Mouse (Mus musculus) MEL (cell line): ENCODE data around the gene Nr2f6. TPM values are rescaled to one million over a fixed set of nuclear protein-coding genes. Genes with fewer than 3 reads are reported as not detected.
A peak's percentile ranks its signal among the peaks of the same experiment; 100 is the strongest.

Experiments
- DNase-seq: peaks from one replicate; pipeline ENCODE4 v3.0.0; 2011; ENCODE audit warnings: low read depth, low spot score
- H3K27ac ChIP-seq: 2 replicates; pipeline ENCODE4 v1.5.1; 2012; ENCODE audit warnings: low read depth, mild to moderate bottlenecking, control low read depth, low read length, moderate library complexity; ENCODE audit not compliant: control insufficient read depth
- H3K27me3 ChIP-seq, 2 experiments: fragments of 150-350 bp in 1 of 2; sonication (generic) in 1 of 2; 2 replicates each; pipeline ENCODE4 v1.6.1; 2012; ENCODE audit warnings: low read length in 2 of 2, mild to moderate bottlenecking in 2 of 2, improper control_type of control experiment in 1 of 2, moderate library complexity in 1 of 2; ENCODE audit not compliant: insufficient read depth in 2 of 2, control insufficient read depth in 1 of 2
- H3K36me3 ChIP-seq, 2 experiments: 2 replicates each; pipeline ENCODE4 v1.6.1; 2012 to 2014; ENCODE audit warnings: low read length in 2 of 2, improper control_type of control experiment in 1 of 2, inconsistent platforms in 1 of 2, mild to moderate bottlenecking in 1 of 2; ENCODE audit not compliant: insufficient read depth in 2 of 2, control insufficient read depth in 1 of 2
- H3K4me1 ChIP-seq, 2 experiments: fragments of 150-350 bp in 1 of 2; sonication (generic) in 1 of 2; 2 replicates each; pipeline ENCODE4 v1.6.1; 2012; ENCODE audit warnings: low read length in 2 of 2, improper control_type of control experiment in 1 of 2, mild to moderate bottlenecking in 1 of 2; ENCODE audit not compliant: insufficient read depth in 2 of 2, control insufficient read depth in 1 of 2
- H3K4me3 ChIP-seq, 2 experiments: fragments of 150-350 bp in 1 of 2; sonication (generic) in 1 of 2; 2 replicates each; pipeline ENCODE4 v1.5.1; 2012; ENCODE audit warnings: low read depth in 2 of 2, low read length in 2 of 2, mild to moderate bottlenecking in 2 of 2, moderate library complexity in 2 of 2, control low read depth in 1 of 2, improper control_type of control experiment in 1 of 2; ENCODE audit not compliant: control insufficient read depth in 1 of 2, insufficient read depth in 1 of 2
- H3K79me2 ChIP-seq: 2 replicates; pipeline ENCODE4 v1.6.1; 2012; ENCODE audit warnings: mild to moderate bottlenecking, low read length, moderate library complexity; ENCODE audit not compliant: control insufficient read depth, poor library complexity, insufficient read depth
- H3K9ac ChIP-seq: 2 replicates; pipeline ENCODE4 v1.6.1; 2012; ENCODE audit warnings: low read depth, mild to moderate bottlenecking, control low read depth, low read length, moderate library complexity; ENCODE audit not compliant: control insufficient read depth, poor library complexity, severe bottlenecking
- H3K9me3 ChIP-seq: fragments of 150-350 bp; sonication (generic); replicated peaks from 2 replicates; pipeline ENCODE4 v1.6.1; 2012; ENCODE audit warnings: mild to moderate bottlenecking, low read length, improper control_type of control experiment, moderate library complexity; ENCODE audit not compliant: insufficient read depth
- BHLHE40 ChIP-seq: IDR thresholded peaks from 2 replicates; pipeline ENCODE4 v1.6.1; 2012; ENCODE audit warnings: low read depth, mild to moderate bottlenecking, inconsistent platforms, low read length, improper control_type of control experiment, borderline replicate concordance
- CHD1 ChIP-seq: IDR thresholded peaks from 2 replicates; pipeline ENCODE4 v1.6.1; 2012; ENCODE audit warnings: low read depth, mild to moderate bottlenecking, inconsistent platforms, low read length, improper control_type of control experiment
- CHD2 ChIP-seq: IDR thresholded peaks from 2 replicates; pipeline ENCODE4 v1.6.1; 2011; ENCODE audit warnings: low read length, improper control_type of control experiment
- CTCF ChIP-seq, 3 experiments: IDR thresholded peaks in 2 of 3; conservative IDR thresholded peaks in 1 of 3; 2 replicates each; pipeline ENCODE4 v1.5.1; 2011 to 2012; ENCODE audit warnings: low read length in 3 of 3, low read depth in 2 of 3, mild to moderate bottlenecking in 2 of 3, improper control_type of control experiment in 1 of 3, inconsistent platforms in 1 of 3, mixed read lengths in 1 of 3, moderate library complexity in 1 of 3; ENCODE audit not compliant: control insufficient read depth in 1 of 3, insufficient read depth in 1 of 3, poor library complexity in 1 of 3, severe bottlenecking in 1 of 3
- E2F4 ChIP-seq: IDR thresholded peaks from 2 replicates; pipeline ENCODE4 v1.6.1; 2011; ENCODE audit warnings: low read depth, low read length, improper control_type of control experiment, borderline replicate concordance
- ELF1 ChIP-seq: IDR thresholded peaks from 2 replicates; pipeline ENCODE4 v1.6.1; 2014; ENCODE audit warnings: low read depth, mild to moderate bottlenecking, inconsistent platforms, low read length, improper control_type of control experiment, moderate library complexity
- EP300 ChIP-seq, 2 experiments: IDR thresholded peaks; 2 replicates each; pipeline ENCODE4 v1.6.1; 2011; ENCODE audit warnings: improper control_type of control experiment in 2 of 2, low read length in 2 of 2, low read depth in 1 of 2, mild to moderate bottlenecking in 1 of 2
- GABPA ChIP-seq: IDR thresholded peaks from 2 replicates; pipeline ENCODE4 v1.6.1; 2012; ENCODE audit warnings: low read depth, mild to moderate bottlenecking, inconsistent platforms, low read length, improper control_type of control experiment, moderate library complexity
- GATA1 ChIP-seq: IDR thresholded peaks from 2 replicates; pipeline ENCODE4 v1.6.1; 2011; ENCODE audit warnings: low read depth, low read length, improper control_type of control experiment
- HCFC1 ChIP-seq: IDR thresholded peaks from 2 replicates; pipeline ENCODE4 v1.6.1; 2012; ENCODE audit warnings: low read depth, mild to moderate bottlenecking, inconsistent platforms, low read length, improper control_type of control experiment, moderate library complexity
- JUND ChIP-seq: IDR thresholded peaks from 2 replicates; pipeline ENCODE4 v1.6.1; 2011; ENCODE audit warnings: low read depth, mild to moderate bottlenecking, improper control_type of control experiment, low read length
- KAT2A ChIP-seq: conservative IDR thresholded peaks from 2 replicates; pipeline ENCODE4 v1.6.1; 2012; ENCODE audit warnings: low read depth, low read length, improper control_type of control experiment, inconsistent platforms
- MAZ ChIP-seq: IDR thresholded peaks from 2 replicates; pipeline ENCODE4 v1.6.1; 2012; ENCODE audit warnings: low read depth, mild to moderate bottlenecking, inconsistent platforms, low read length, improper control_type of control experiment
- MXI1 ChIP-seq: IDR thresholded peaks from 2 replicates; pipeline ENCODE4 v1.6.1; 2011; ENCODE audit warnings: mild to moderate bottlenecking, low read depth, low read length, improper control_type of control experiment
- MYB ChIP-seq: IDR thresholded peaks from 2 replicates; pipeline ENCODE4 v1.6.1; 2011; ENCODE audit warnings: mild to moderate bottlenecking, low read depth, low read length, improper control_type of control experiment
- MYC ChIP-seq: IDR thresholded peaks from 2 replicates; pipeline ENCODE4 v1.6.1; 2011; ENCODE audit warnings: low read depth, mild to moderate bottlenecking, low read length, improper control_type of control experiment, moderate library complexity
- NELFE ChIP-seq: IDR thresholded peaks from 2 replicates; pipeline ENCODE4 v1.6.1; 2011; ENCODE audit warnings: low read depth, low read length, improper control_type of control experiment
- NRF1 ChIP-seq: IDR thresholded peaks from 2 replicates; pipeline ENCODE4 v1.6.1; 2014; ENCODE audit warnings: low read depth, mild to moderate bottlenecking, inconsistent platforms, low read length, improper control_type of control experiment, moderate library complexity; ENCODE audit not compliant: poor library complexity, insufficient read depth, severe bottlenecking
- POLR2AphosphoS5 ChIP-seq: IDR thresholded peaks from 2 replicates; pipeline ENCODE4 v1.6.1; 2012; ENCODE audit warnings: low read depth, borderline replicate concordance, mild to moderate bottlenecking, inconsistent platforms, low read length, moderate library complexity, mixed read lengths
- RAD21 ChIP-seq: IDR thresholded peaks from 2 replicates; pipeline ENCODE4 v1.6.1; 2011; ENCODE audit warnings: mild to moderate bottlenecking, low read depth, low read length, improper control_type of control experiment
- RCOR1 ChIP-seq: IDR thresholded peaks from 2 replicates; pipeline ENCODE4 v1.6.1; 2012; ENCODE audit warnings: low read depth, mild to moderate bottlenecking, inconsistent platforms, low read length, improper control_type of control experiment
- SIN3A ChIP-seq: IDR thresholded peaks from 2 replicates; pipeline ENCODE4 v1.6.1; 2012; ENCODE audit warnings: low read length, improper control_type of control experiment, inconsistent platforms
- SMC3 ChIP-seq: IDR thresholded peaks from 2 replicates; pipeline ENCODE4 v1.6.1; 2011; ENCODE audit warnings: low read depth, low read length, improper control_type of control experiment
- TAL1 ChIP-seq: IDR thresholded peaks from 2 replicates; pipeline ENCODE4 v1.6.1; 2012; ENCODE audit warnings: mild to moderate bottlenecking, inconsistent platforms, low read length, moderate library complexity, mixed read lengths
- TBP ChIP-seq: IDR thresholded peaks from 2 replicates; pipeline ENCODE4 v1.8.0; 2011; ENCODE audit warnings: low read depth, low read length, improper control_type of control experiment
- TCF12 ChIP-seq: IDR thresholded peaks from 2 replicates; pipeline ENCODE4 v1.6.1; 2014; ENCODE audit warnings: low read depth, mild to moderate bottlenecking, inconsistent platforms, low read length, improper control_type of control experiment, moderate library complexity
- UBTF ChIP-seq: IDR thresholded peaks from 2 replicates; pipeline ENCODE4 v1.6.1; 2012; ENCODE audit warnings: low read depth, mild to moderate bottlenecking, inconsistent platforms, low read length, improper control_type of control experiment, moderate library complexity, borderline replicate concordance; ENCODE audit not compliant: insufficient read depth
- USF2 ChIP-seq, 2 experiments: IDR thresholded peaks; 2 replicates each; pipeline ENCODE4 v1.6.1; 2011 to 2012; ENCODE audit warnings: improper control_type of control experiment in 2 of 2, low read length in 2 of 2, borderline replicate concordance in 1 of 2, inconsistent platforms in 1 of 2, low read depth in 1 of 2, mild to moderate bottlenecking in 1 of 2; ENCODE audit not compliant: insufficient read depth in 1 of 2
- ZKSCAN1 ChIP-seq: IDR thresholded peaks from 2 replicates; pipeline ENCODE4 v1.6.1; 2012; ENCODE audit warnings: low read depth, mild to moderate bottlenecking, inconsistent platforms, low read length, improper control_type of control experiment, moderate library complexity
- ZMIZ1 ChIP-seq: IDR thresholded peaks from 2 replicates; pipeline ENCODE4 v1.6.1; 2012; ENCODE audit warnings: low read depth, mild to moderate bottlenecking, inconsistent platforms, low read length, improper control_type of control experiment, moderate library complexity
- polyA plus RNA-seq, 2 experiments: library from polyadenylated mRNA; stranded (reverse) in 1 of 2; unstranded in 1 of 2; fragments of >175 nt in 1 of 2; fragments of >200 nt in 1 of 2; gene quantifications; 2 replicates each; pipeline versions ENCODE4 v1.2.1 to v1.2.4; 2012; ENCODE audit warnings: low replicate concordance in 2 of 2, low read depth in 1 of 2; ENCODE audit not compliant: insufficient read length in 2 of 2, insufficient read depth in 1 of 2, missing spikeins in 1 of 2
- total RNA-seq: library from RNA; depleted of rRNA; stranded (reverse); fragments of 300-350 nt; gene quantifications from 2 replicates; pipeline ENCODE4 v1.2.3, GENCODE M21; 2012

The Nr2f6 gene
- total and polyA plus RNA-seq, 3 experiments: 29.6 to 48.3 TPM; not detected in 1

- TF ChIP-seq HCFC1 (no peak), GATA1 (no peak), SIN3A (peak; percentile 47; the same call in 1 of the 2 replicates), GABPA (no peak)
These were observed 24.6 kb upstream of the Nr2f6 start (continued) for GRCm38 (mm10) chr8:71406099-71407015.

- peak within 1 kb of the TSS; percentile 84 for H3K9ac ChIP-seq
- peaks cover 0 to 11% of the 10 kb centered on the region in 2 experiments; a peak in 2 of 4 replicates for H3K36me3 ChIP-seq
- H3K4me1 ChIP-seq: peaks cover 0 to 18% of the 10 kb centered on the region in 2 experiments; a peak in 2 of 4 replicates
- H3K27me3 ChIP-seq: no peaks in the 10 kb centered on the region
- H3K79me2 ChIP-seq: peaks cover 26% of the 10 kb centered on the region
- peak within 1 kb of the TSS; percentile 77 to 82 for H3K4me3 ChIP-seq
- DNase-seq: peak; percentile 97
- H3K9me3 ChIP-seq: no peaks in the 10 kb centered on the region
- H3K27ac ChIP-seq: peak within 1 kb of the TSS; percentile 57
- TF ChIP-seq SMC3 (peak; percentile 20), NELFE (peak; percentile 98), GATA1 (no peak), NRF1 (peak; percentile 89), POLR2AphosphoS5 (peak; percentile 4; the same call in 1 of the 2 replicates), E2F4 (peak; percentile 91; the same call in 1 of the 2 replicates), JUND (no peak), RCOR1 (peak; percentile 44; the same call in 1 of the 2 replicates), CTCF (IDR thresholded peaks at IDR 0.05 in 2 of 3, conservative IDR thresholded peaks at IDR 0.05 in 1 of 3; ENCODE audit: control insufficient read depth in 1 of 3, insufficient read depth in 1 of 3, low read depth in 2 of 3, low read length in 3 of 3, poor library complexity in 1 of 3, severe bottlenecking in 1 of 3) (peak; percentile 9 to 26 (median 20); a peak in 3 of 6 replicates), MXI1 (peak; percentile 86), ZKSCAN1 (no peak), HCFC1 (peak; percentile 66), UBTF (0 out of 2 replicates have a peak, but pooled peaks have one; percentile 31), KAT2A (no peak; the same call in 1 of the 2 replicates), MYC (peak; percentile 96), TAL1 (no peak), MYB (peak; percentile 26; the same call in 1 of the 2 replicates), RAD21 (no peak), TBP (peak; percentile 95), EP300 (IDR thresholded peaks at IDR 0.05; ENCODE audit: low read depth in 1 of 2, low read length in 2 of 2) (no peak), CHD2 (no peak), MAZ (no peak), TCF12 (no peak), BHLHE40 (peak; percentile 45; the same call in 1 of the 2 replicates), SIN3A (peak; percentile 85), USF2 (IDR thresholded peaks at IDR 0.05; ENCODE audit: borderline replicate concordance in 1 of 2, insufficient read depth in 1 of 2, low read depth in 1 of 2, low read length in 2 of 2) (no peak), ZMIZ1 (peak; percentile 97), ELF1 (no peak), CHD1 (0 out of 2 replicates have a peak, but pooled peaks have one; percentile 14)
These were observed 23.8 kb upstream of the Nr2f6 start, which contains the start of gene Ankle1 for GRCm38 (mm10) chr8:71405401-71406098. Ankle1 (plus strand) TSS chr8:71406010.
